Mouse (Mus musculus): ENCODE measurements around the gene Cdkn2d. TPM values are rescaled to one million over a fixed set of nuclear protein-coding genes. Genes with fewer than 3 reads are reported as not detected.
"Not testable (repeated sequence)": the region's sequence is repeated elsewhere in the genome, so short reads cannot be mapped to it uniquely, and the experiment has no call there.

Cdkn2d gene
- polyA plus RNA-seq, 1 experiment = 11.1 TPM

- no peak overlapping the region for H3K27ac ChIP-seq (replicated peaks; ENCODE audit: low read depth, low read length)
- H3K4me3 ChIP-seq (ENCODE audit: insufficient read depth, low read depth, low read length) = no peak overlapping the region
- H3K4me1 ChIP-seq (ENCODE audit: control insufficient read depth, insufficient read depth, insufficient read length, low read length) = peaks cover 3% of the 10 kb centered on the region; the same call in 1 of the 2 replicates
Observed at GRCm38 (mm10) chr9:21273520-21274228, 17.5 kb downstream of the Cdkn2d start.

GRCm38 (mm10) chr9:21273094-21273493 lies 18.1 kb downstream of the Cdkn2d start:
- no peak overlapping the region for H3K27ac ChIP-seq (replicated peaks; ENCODE audit: low read depth, low read length)
- H3K4me3 ChIP-seq (ENCODE audit: insufficient read depth, low read depth, low read length) = no peak overlapping the region
- H3K4me1 ChIP-seq (ENCODE audit: control insufficient read depth, insufficient read depth, insufficient read length, low read length) = peaks cover 3% of the 10 kb centered on the region; the same call in 1 of the 2 replicates

- H3K4me3 ChIP-seq (ENCODE audit: insufficient read depth, low read depth, low read length) = no peak overlapping the region
- peaks cover under 1% of the 10 kb centered on the region; the same call in 1 of the 2 replicates for H3K4me1 ChIP-seq (ENCODE audit: control insufficient read depth, insufficient read depth, insufficient read length, low read length)
- no peak overlapping the region for H3K27ac ChIP-seq (replicated peaks; ENCODE audit: low read depth, low read length)
Observed at GRCm38 (mm10) chr9:21272391-21272790, 18.8 kb downstream of the Cdkn2d start.

- H3K4me3 ChIP-seq (ENCODE audit: insufficient read depth, low read depth, low read length); H3K4me1 ChIP-seq (ENCODE audit: control insufficient read depth, insufficient read depth, insufficient read length, low read length); H3K27ac ChIP-seq (replicated peaks; ENCODE audit: low read depth, low read length): not testable (repeated sequence)
Observed at GRCm38 (mm10) chr9:21269590-21269989, 21.6 kb downstream of the Cdkn2d start.

- peaks cover 6% of the 10 kb centered on the region for H3K4me1 ChIP-seq (ENCODE audit: control insufficient read depth, insufficient read depth, insufficient read length, low read length)
- H3K4me3 ChIP-seq (ENCODE audit: insufficient read depth, low read depth, low read length) = no peak overlapping the region
- H3K27ac ChIP-seq (replicated peaks; ENCODE audit: low read depth, low read length) = no peak overlapping the region
Observed at GRCm38 (mm10) chr9:21268305-21268704, 22.9 kb downstream of the Cdkn2d start.

- no peak overlapping the region for H3K4me3 ChIP-seq (ENCODE audit: insufficient read depth, low read depth, low read length)
- H3K4me1 ChIP-seq (ENCODE audit: control insufficient read depth, insufficient read depth, insufficient read length, low read length) = peaks cover 6% of the 10 kb centered on the region
- no peak overlapping the region for H3K27ac ChIP-seq (replicated peaks; ENCODE audit: low read depth, low read length)
Observed at GRCm38 (mm10) chr9:21266889-21267288, 24.3 kb downstream of the Cdkn2d start.

GRCm38 (mm10) chr9:21265611-21266010 lies 25.6 kb downstream of the Cdkn2d start:
- peaks cover 6% of the 10 kb centered on the region for H3K4me1 ChIP-seq (ENCODE audit: control insufficient read depth, insufficient read depth, insufficient read length, low read length)
- peak overlapping the region; percentile 36 for H3K27ac ChIP-seq (replicated peaks; ENCODE audit: low read depth, low read length)
- H3K4me3 ChIP-seq (ENCODE audit: insufficient read depth, low read depth, low read length) = peak overlapping the region; percentile 79

GRCm38 (mm10) chr9:21265000-21265561 lies 26.1 kb downstream of the Cdkn2d start, which contains the start of gene Atg4d:
Gene Atg4d, plus strand, starts transcription at chr9:21265293.
- Histone ChIP-seq H3K4me3 (ENCODE audit: insufficient read depth, low read depth, low read length) (peak within 1 kb of the TSS; percentile 79), H3K4me1 (ENCODE audit: control insufficient read depth, insufficient read depth, insufficient read length, low read length) (peaks cover 6% of the 10 kb centered on the region), H3K27ac (replicated peaks; ENCODE audit: low read depth, low read length) (peak within 1 kb of the TSS; percentile 36)

- 0 out of 2 replicates have a peak overlapping the region, but pooled peaks have one; percentile 26 for H3K27ac ChIP-seq (replicated peaks; ENCODE audit: low read depth, low read length)
- peaks cover 6% of the 10 kb centered on the region for H3K4me1 ChIP-seq (ENCODE audit: control insufficient read depth, insufficient read depth, insufficient read length, low read length)
- H3K4me3 ChIP-seq (ENCODE audit: insufficient read depth, low read depth, low read length) = peak overlapping the region; percentile 49
Observed at GRCm38 (mm10) chr9:21264272-21264999, 26.8 kb downstream of the Cdkn2d start.

- 0 out of 2 replicates have a peak overlapping the region, but pooled peaks have one; percentile 20 for H3K27ac ChIP-seq (replicated peaks; ENCODE audit: low read depth, low read length)
- peaks cover 5% of the 10 kb centered on the region for H3K4me1 ChIP-seq (ENCODE audit: control insufficient read depth, insufficient read depth, insufficient read length, low read length)
- H3K4me3 ChIP-seq (ENCODE audit: insufficient read depth, low read depth, low read length) = no peak overlapping the region
Observed at GRCm38 (mm10) chr9:21261831-21262230, 29.4 kb downstream of the Cdkn2d start.

GRCm38 (mm10) chr9:21260491-21261040 lies 30.6 kb downstream of the Cdkn2d start:
- Histone ChIP-seq H3K4me1 (ENCODE audit: control insufficient read depth, insufficient read depth, insufficient read length, low read length) (no peaks in the 10 kb centered on the region; the same call in none of the 2 replicates), H3K4me3 (ENCODE audit: insufficient read depth, low read depth, low read length) (no peak overlapping the region), H3K27ac (replicated peaks; ENCODE audit: low read depth, low read length) (no peak overlapping the region)

- not testable (repeated sequence) for H3K4me1 ChIP-seq (ENCODE audit: control insufficient read depth, insufficient read depth, insufficient read length, low read length); H3K4me3 ChIP-seq (ENCODE audit: insufficient read depth, low read depth, low read length); H3K27ac ChIP-seq (replicated peaks; ENCODE audit: low read depth, low read length)
Observed at GRCm38 (mm10) chr9:21256349-21256748, 34.9 kb downstream of the Cdkn2d start.

GRCm38 (mm10) chr9:21254690-21255089 lies 36.5 kb downstream of the Cdkn2d start:
- no peak overlapping the region for H3K4me3 ChIP-seq (ENCODE audit: insufficient read depth, low read depth, low read length)
- H3K4me1 ChIP-seq (ENCODE audit: control insufficient read depth, insufficient read depth, insufficient read length, low read length) = peaks cover 5% of the 10 kb centered on the region; the same call in 1 of the 2 replicates
- no peak overlapping the region for H3K27ac ChIP-seq (replicated peaks; ENCODE audit: low read depth, low read length)

GRCm38 (mm10) chr9:21251116-21251735 lies 40.0 kb downstream of the Cdkn2d start:
- Histone ChIP-seq H3K27ac (replicated peaks; ENCODE audit: low read depth, low read length) (no peak overlapping the region), H3K4me3 (ENCODE audit: insufficient read depth, low read depth, low read length) (no peak overlapping the region), H3K4me1 (ENCODE audit: control insufficient read depth, insufficient read depth, insufficient read length, low read length) (peaks cover 5% of the 10 kb centered on the region; the same call in 1 of the 2 replicates)

GRCm38 (mm10) chr9:21250509-21250908 lies 40.7 kb downstream of the Cdkn2d start:
- Histone ChIP-seq H3K27ac (replicated peaks; ENCODE audit: low read depth, low read length) (no peak overlapping the region), H3K4me3 (ENCODE audit: insufficient read depth, low read depth, low read length) (no peak overlapping the region), H3K4me1 (ENCODE audit: control insufficient read depth, insufficient read depth, insufficient read length, low read length) (peaks cover 5% of the 10 kb centered on the region; the same call in 1 of the 2 replicates)

Data from brown adipose tissue, adult 24 weeks (tissue).